Mouse (Mus musculus) hindlimb bud, embryonic 11.5 days (tissue): ENCODE measurements around the gene Slc25a10.

Experiments used
- DNase-seq: peaks from one replicate; pipeline ENCODE4 v3.0.0-alpha.2; 2012; ENCODE audit warnings: low read depth, low spot score; ENCODE audit errors: extremely low spot score

Slc25a10 gene

DNA sequence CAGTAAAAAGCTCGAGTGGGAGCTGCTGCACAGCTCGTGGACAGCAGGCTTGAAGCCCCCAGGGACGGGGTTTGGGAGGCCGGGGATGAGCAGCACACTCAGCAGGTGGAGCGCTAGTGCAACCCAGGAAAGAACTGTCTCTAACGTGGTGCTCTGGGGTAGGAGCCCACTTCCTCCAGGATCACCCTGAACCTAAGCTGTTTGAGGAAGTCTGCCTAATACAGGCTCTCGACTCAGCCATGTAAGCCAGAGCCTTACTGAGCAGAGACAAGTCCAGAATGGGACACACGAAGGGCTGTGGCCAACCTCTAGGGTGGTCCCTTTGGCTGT is 47.3 kb downstream of the Slc25a10 start:
- no peak for DNase-seq

DNA sequence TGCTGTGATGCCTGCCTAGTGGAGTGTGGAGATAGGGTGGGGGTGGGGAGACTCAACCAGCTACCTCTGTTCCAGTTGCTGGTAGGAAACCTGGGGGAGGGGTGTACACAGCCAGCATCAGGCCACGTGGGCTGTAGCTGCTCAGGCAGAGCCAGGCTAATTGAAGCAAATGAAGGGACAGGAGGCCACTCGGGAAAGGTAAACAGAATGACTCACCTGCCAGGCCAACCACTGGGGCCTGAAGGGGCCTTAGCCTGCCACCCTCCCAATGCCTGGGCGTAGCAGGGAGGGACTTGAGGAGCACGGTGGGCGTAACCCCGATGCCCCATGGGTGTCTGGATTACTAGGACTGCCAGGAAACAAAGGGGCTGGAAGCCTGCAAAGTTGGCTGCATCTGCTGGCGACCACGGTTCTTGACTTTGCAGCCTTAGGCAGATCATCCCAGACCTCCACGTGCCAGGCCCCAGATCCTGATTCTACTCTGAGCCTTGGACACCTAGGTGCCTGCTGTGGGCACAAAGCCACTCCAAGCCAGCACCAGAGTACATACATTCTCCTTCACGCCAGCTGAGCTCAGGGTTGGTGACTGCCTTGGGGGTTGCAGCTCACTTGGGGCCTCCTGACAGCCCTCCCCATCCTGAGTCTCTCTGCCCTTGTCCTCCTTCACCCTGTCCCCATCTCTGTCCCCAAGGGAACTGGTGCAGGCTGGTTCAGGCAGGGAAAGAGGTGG is 47.8 kb downstream of the Slc25a10 start:
- DNase-seq: no peak

DNA sequence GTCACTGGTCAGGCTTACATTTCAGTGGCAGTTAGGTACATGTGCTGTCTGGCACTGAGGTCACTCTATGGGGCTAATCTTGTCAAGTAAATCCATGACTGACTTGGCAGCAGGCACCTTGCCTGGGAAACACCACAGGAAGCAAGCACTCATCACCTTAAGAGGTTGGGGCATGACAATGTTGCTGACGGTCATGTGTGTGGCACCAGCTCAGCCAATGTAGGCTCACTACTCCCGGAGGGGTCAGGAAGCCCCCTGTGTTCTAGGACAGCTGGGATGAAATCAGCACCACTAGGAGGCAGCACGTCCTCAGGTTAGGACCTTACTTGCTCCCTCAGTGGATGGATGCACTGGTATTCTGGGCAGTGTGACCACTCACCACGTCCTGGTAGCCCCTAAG is 50.3 kb downstream of the Slc25a10 start:
- DNase-seq: no peak

DNA sequence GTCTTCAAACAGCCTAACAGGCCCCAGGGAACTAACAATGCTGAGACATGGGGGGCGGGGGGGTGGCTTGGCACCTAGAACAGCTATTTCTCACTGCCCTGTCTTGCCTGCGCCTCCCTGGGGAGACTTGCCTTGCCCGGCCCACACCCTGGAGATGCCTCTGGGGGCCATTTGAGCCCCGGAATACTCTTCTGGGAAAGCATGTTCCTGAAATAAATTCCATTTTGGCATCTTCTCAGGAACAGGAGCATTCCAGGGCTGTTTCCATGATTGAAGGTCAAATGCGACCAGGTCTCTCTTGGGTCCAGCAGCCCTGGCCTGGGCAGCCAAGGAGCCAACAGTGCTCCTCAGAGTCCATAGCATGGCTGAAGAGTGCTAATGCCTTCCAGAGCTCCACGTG is 50.7 kb downstream of the Slc25a10 start:
- DNase-seq: no peak

DNA sequence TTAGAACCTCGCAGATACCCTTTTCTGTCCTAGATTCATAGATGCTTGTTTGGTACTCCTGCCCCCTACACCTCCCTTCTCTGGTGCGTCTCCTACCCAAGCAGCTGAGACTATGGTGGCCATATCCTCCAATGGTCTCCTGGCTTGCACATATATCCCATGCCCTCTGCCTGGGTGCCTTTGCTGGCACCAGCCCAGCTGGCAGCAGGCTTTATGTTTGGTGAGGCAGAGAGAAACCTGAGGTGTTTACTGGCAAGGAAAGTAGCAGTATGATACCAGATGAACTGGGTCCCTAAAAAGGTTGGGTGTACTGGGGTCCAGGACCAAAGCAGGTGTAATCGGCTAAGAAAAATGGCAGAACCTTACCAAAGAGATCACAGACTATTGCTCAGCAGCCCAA is 54.3 kb downstream of the Slc25a10 start:
- no peak for DNase-seq

DNA sequence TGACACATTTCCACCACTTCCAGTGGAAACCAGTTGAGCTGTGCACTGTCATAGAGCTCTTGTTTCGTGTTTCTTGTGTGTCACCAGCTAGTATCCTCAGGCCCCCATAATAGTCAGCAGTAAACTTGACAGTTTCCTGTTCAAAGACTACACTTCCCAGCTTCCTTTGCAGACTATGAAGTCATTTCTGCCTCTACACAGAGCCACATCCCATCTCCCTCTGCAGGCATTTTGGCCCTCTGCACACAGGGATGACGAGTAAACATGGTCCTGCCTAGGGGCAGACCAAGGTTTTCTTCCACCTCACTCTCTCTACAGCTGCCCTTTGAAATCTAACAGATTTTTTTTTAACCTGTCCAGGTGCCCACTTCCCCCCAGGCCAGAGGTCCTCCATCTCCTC is 55.8 kb downstream of the Slc25a10 start:
- no peak for DNase-seq

DNA sequence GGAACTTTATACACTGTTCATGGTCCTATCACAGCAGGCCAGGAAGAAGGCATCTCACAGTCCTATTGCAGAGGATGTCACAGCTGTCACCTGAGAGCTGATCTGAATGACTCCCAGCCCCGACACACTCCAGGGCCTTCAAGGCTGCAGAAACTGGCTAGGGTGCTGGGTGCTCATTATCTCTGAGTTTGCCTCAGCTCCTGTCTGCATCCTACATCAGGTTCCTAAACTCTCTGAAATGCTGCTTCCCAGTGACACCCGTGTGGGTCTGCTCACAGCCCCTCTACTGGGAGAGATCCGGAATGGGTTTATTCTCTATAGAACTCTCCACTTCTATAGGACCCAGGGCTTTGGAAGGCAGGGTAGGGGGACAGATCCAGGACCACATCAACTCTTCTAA is 56.6 kb downstream of the Slc25a10 start:
- DNase-seq: no peak

DNA sequence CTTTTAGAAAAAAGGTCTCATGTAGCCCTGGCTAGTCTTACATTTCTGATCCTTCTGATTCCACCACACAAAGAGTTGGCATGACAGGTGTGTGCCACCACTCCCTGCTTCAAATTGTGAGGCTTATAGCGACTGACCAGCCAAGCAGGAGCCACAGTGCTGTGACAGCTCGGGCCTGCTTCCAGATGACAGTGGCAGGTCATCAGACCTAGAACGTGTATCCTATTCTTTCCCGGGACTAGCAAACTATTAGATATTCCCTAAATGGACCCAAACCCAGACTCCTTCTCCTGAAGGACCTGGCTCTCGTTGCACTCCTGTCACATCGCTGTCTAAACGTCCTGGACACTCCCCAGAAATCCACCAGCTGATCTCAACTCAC is 57.1 kb downstream of the Slc25a10 start:
- no peak for DNase-seq
